Mouse (Mus musculus): Measurements from ENCODE around the gene Acsf3.

The Acsf3 gene

GRCm38 (mm10) chr8:122761109-122761508, 14.2 kb upstream of the Acsf3 start:
- no peak for DNase-seq (ENCODE audit: low read depth, low spot score)

- no peak for DNase-seq (ENCODE audit: low read depth, low spot score)
Measured at GRCm38 (mm10) chr8:122762731-122763266, 12.5 kb upstream of the Acsf3 start.

DNA sequence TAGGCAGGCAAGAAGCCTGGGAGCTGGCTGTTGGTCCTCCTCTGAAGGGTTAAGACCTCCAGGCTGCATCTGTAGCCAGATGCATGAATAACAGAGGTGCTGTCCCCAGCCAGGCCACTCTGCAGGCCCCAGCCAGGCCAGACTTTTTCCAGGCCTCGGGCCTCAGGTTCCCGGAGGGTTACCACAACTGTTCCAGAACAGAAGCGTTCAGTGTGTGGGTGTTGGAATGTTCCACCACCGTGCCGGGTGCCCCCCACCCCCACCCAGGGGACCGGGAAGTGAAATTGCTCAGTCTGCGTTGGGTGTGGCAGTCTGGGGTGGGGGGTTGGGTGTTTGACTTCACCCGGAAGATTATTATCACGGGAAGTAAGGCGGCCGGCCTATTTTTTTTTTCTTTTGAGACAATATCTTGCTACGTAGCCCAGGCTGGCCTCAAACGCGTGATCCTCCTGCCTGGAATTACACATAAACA, 12.0 kb upstream of the Acsf3 start:
- DNase-seq (ENCODE audit: low read depth, low spot score) = no peak

GRCm38 (mm10) chr8:122764790-122765474, 10.4 kb upstream of the Acsf3 start:
- no peak for DNase-seq (ENCODE audit: low read depth, low spot score)

- no peak for DNase-seq (ENCODE audit: low read depth, low spot score)
Measured at GRCm38 (mm10) chr8:122766189-122766588, 9.1 kb upstream of the Acsf3 start.

GRCm38 (mm10) chr8:122766647-122767200, 8.6 kb upstream of the Acsf3 start:
- no peak for DNase-seq (ENCODE audit: low read depth, low spot score)

GRCm38 (mm10) chr8:122767229-122767628, 8.1 kb upstream of the Acsf3 start:
- DNase-seq (ENCODE audit: low read depth, low spot score) = no peak

- DNase-seq (ENCODE audit: low read depth, low spot score) = no peak
Measured at GRCm38 (mm10) chr8:122769251-122770058, 5.8 kb upstream of the Acsf3 start.

DNA sequence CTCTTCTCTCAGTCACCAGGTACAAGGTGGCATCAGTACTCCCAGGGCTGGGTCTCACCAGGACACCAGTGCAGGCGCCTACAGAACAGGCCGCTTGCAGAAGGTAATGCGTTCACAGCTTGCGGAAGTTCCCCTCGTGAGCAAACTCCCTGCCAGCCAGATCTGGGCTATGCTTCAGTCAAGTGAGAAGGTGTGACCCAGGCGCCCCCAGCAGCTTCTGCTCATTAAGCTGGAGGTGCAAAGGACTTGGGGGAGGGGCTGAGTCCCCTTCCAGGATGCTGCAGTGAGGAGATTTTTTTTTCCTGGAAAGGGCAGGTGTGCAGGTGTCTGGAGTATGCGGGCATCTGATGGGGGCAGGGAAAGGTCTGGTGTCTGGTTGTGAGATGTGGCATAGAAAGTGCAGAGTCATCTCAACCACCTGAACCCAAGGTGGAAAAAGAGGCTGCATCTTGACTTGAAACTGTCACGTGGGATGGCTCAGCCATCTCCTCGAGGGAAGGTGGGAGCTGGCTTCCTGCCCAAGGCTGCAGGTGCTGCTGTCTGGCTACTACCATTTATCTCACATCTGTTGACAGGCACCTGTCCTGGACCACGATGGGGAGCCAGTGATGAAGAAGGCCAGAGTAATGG, 2.7 kb upstream of the Acsf3 start:
- no peak for DNase-seq (ENCODE audit: low read depth, low spot score)

DNA sequence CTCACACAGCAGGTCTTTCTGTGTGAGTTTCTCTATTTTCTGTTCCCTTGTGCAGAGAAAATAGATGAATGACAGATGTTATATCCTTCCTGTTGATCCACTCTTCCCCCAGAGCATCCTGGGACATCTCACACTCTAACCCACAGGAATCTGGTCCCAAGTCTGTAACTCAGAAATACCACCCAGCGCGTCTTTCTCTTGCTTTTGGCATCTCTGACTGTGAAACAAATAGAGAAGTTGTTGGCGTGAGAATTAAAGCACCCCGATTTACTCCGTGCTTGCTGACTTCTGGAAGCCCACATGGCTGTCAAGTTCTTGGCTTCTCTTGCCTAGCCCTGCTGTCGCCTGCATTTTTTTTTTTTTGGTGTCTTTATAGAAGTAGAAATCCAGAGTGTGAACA, 2.4 kb downstream of the Acsf3 start:
- DNase-seq (ENCODE audit: low read depth, low spot score) = no peak

GRCm38 (mm10) chr8:122778703-122779239, 3.5 kb downstream of the Acsf3 start:
- no peak for DNase-seq (ENCODE audit: low read depth, low spot score)

GRCm38 (mm10) chr8:122779255-122779654, 4.0 kb downstream of the Acsf3 start:
- DNase-seq (ENCODE audit: low read depth, low spot score) = no peak

DNA sequence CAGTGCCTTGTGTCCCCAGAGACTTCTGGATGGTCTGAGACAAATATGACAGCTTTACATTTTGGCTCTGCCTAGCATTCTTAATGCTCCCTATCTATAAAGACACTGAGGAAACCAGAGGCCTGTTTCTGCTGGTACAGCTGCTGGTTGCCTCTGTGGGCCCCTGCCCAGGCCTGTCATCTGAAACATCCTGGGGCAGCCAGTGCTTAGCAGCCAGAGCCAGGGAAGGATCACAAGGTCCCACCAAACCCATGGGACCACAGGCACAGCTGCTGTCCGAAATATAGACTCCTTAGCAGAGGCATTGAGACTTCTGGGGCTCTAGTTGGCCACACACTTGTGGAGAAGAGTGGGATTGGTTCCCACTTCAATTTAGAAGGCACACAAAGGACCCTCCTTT, 9.5 kb downstream of the Acsf3 start:
- DNase-seq (ENCODE audit: low read depth, low spot score) = no peak

DNA sequence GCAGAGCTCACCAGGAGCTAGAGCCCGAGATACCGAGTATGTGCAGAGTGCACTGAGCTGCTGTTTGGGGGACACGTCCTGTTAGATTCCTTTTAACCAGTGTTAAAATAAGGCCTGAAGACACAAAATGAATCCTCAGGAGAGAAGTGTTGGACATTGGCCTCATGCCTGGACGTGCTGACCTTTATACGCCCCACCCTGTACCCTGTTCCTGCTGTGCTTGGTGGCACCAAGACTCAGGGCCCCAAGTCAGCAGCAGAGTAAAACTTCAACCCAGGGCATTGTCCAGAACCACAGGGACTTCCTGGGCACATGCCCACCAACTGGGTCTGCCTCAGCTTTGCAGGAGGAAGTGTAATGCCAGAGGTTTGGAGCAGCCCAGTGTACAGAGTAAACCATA, 14.5 kb downstream of the Acsf3 start:
- no peak for DNase-seq (ENCODE audit: low read depth, low spot score)

DNA sequence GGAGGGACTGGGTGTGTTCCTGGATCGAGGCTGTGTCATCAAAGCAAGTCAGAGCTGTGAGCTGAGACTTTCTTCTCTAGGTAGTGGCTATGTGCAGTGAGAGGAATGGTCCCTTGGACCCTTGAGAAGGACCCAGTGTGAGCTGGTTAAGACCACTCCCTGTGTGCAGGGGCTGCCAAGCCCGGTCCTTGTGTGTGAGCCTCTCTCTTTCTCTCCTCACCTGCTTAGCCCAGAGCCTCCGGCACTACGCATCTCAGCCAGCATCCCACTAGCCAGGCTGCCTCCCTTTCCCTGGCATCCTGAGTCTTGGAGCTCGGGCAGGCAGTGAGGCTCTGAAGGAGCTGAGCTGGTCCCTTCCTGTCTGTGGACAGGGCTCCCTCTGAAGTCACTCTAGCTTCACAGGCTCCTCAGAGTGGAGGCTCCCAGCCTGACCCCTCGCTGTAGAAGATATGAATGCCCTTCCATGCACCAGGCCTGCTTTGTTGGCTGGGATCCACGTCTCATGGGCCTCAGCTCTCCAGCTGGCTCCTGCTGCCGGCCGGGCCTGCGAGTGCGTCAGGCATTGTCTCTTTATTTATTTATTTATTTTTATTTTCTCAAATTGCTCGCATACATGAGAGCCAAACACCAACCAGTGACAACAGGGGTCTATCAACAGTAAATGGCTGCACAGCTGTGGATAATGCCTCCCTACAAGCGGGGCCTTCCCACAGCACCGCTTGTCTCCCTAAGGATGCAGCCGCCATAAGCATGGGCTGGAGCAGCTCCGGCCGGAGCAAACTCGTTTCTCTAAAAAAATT, 18.3 kb downstream of the Acsf3 start:
- no peak for DNase-seq (ENCODE audit: low read depth, low spot score)

DNA sequence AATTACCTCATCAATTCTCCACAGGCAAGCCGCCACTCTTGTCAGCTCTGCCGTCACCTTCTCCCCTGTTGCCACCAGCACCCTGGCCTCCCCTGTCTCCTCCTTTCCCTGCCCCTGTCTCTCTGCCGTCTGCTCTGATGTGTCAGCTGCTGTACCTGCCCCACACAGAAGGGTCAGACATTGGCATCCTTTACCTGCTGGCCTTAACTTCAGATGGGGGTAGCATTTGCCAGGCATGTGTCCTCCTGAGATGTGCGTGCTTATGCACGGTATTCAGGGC, 18.8 kb downstream of the Acsf3 start:
- no peak for DNase-seq (ENCODE audit: low read depth, low spot score)

GRCm38 (mm10) chr8:122803906-122804761, 28.8 kb downstream of the Acsf3 start:
- DNase-seq (ENCODE audit: low read depth, low spot score) = peak; percentile 56

GRCm38 (mm10) chr8:122805349-122805748, 30.1 kb downstream of the Acsf3 start:
- peak; percentile 59 for DNase-seq (ENCODE audit: low read depth, low spot score)

GRCm38 (mm10) chr8:122806956-122807538, 31.8 kb downstream of the Acsf3 start:
- DNase-seq (ENCODE audit: low read depth, low spot score) = no peak

DNA sequence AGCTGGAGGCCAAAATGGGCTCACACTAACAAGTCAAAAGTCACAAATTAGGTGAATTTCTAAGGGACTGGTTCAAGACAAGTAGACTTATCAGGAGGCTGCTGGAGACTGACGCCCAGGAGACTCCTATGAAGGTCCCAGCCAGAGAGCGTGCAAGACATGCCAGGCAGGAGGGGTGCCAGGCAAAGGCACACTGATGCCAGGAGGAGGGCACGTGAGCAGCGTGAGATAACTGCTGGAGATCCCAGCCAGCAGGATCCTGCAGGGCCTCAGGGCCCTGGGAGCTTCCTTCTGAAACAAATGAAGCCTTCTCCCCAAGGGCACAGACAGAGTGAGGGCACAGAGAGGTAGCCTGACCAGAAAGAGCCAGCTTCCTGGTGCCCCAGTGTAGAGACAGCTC, 32.6 kb downstream of the Acsf3 start:
- no peak for DNase-seq (ENCODE audit: low read depth, low spot score)

Measured in 3T3-L1 (cell line).